Mouse (Mus musculus): ENCODE data around the gene Ptpra. TPM values are rescaled to one million over a fixed set of nuclear protein-coding genes. Genes with fewer than 3 reads are reported as not detected.

The Ptpra gene
- polyA plus RNA-seq, 1 experiment = not detected

- TF ChIP-seq CTCF (IDR thresholded peaks at IDR 0.05; ENCODE audit: insufficient read depth, low read depth, low read length) = no peak
- TF ChIP-seq POLR2A (IDR thresholded peaks at IDR 0.05; ENCODE audit: insufficient read depth, low read depth, low read length) = no peak
- 98% methylated on average over 1 of the region's 1 CpGs for WGBS
- no peak overlapping the region for H3K27ac ChIP-seq (ENCODE audit: insufficient read depth, low read depth, low read length)
- no peak overlapping the region for H3K4me3 ChIP-seq (ENCODE audit: insufficient read depth, low read depth, low read length)
- peaks cover 2% of the 10 kb centered on the region; the same call in 1 of the 2 replicates for H3K4me1 ChIP-seq (ENCODE audit: control insufficient read depth, insufficient read depth, low read length)
These were observed 13.3 kb upstream of the Ptpra start for GRCm38 (mm10) chr2:130436769-130437168.

- no peak for TF ChIP-seq POLR2A (IDR thresholded peaks at IDR 0.05; ENCODE audit: insufficient read depth, low read depth, low read length)
- TF ChIP-seq CTCF (IDR thresholded peaks at IDR 0.05; ENCODE audit: insufficient read depth, low read depth, low read length) = no peak
- H3K4me3 ChIP-seq (ENCODE audit: insufficient read depth, low read depth, low read length) = no peak overlapping the region
- H3K27ac ChIP-seq (ENCODE audit: insufficient read depth, low read depth, low read length) = no peak overlapping the region
- H3K4me1 ChIP-seq (ENCODE audit: control insufficient read depth, insufficient read depth, low read length) = no peaks in the 10 kb centered on the region
- 81% methylated on average over 3 of the region's 3 CpGs for WGBS
These were observed 11.2 kb upstream of the Ptpra start for GRCm38 (mm10) chr2:130438861-130439260.

GRCm38 (mm10) chr2:130439840-130440480 is 10.1 kb upstream of the Ptpra start:
- H3K4me3 ChIP-seq (ENCODE audit: insufficient read depth, low read depth, low read length) = no peak overlapping the region
- WGBS = 92% methylated on average over 4 of the region's 4 CpGs
- TF ChIP-seq POLR2A (IDR thresholded peaks at IDR 0.05; ENCODE audit: insufficient read depth, low read depth, low read length) (no peak), CTCF (IDR thresholded peaks at IDR 0.05; ENCODE audit: insufficient read depth, low read depth, low read length) (no peak)

GRCm38 (mm10) chr2:130442162-130442561 is 7.9 kb upstream of the Ptpra start:
- Histone ChIP-seq H3K4me3 (ENCODE audit: insufficient read depth, low read depth, low read length) (no peak overlapping the region), H3K27ac (ENCODE audit: insufficient read depth, low read depth, low read length) (no peak overlapping the region), H3K4me1 (ENCODE audit: control insufficient read depth, insufficient read depth, low read length) (no peaks in the 10 kb centered on the region)
- TF ChIP-seq CTCF (IDR thresholded peaks at IDR 0.05; ENCODE audit: insufficient read depth, low read depth, low read length) (no peak), POLR2A (IDR thresholded peaks at IDR 0.05; ENCODE audit: insufficient read depth, low read depth, low read length) (no peak)
- WGBS = 81% methylated on average over 10 of the region's 10 CpGs

More at GRCm38 (mm10) chr2:130439840-130440480, 10.1 kb upstream of the Ptpra start:
- Histone ChIP-seq H3K4me1 (ENCODE audit: control insufficient read depth, insufficient read depth, low read length) (no peaks in the 10 kb centered on the region), H3K27ac (ENCODE audit: insufficient read depth, low read depth, low read length) (no peak overlapping the region)

GRCm38 (mm10) chr2:130448449-130448848 is 1.6 kb upstream of the Ptpra start:
- Histone ChIP-seq H3K4me1 (ENCODE audit: control insufficient read depth, insufficient read depth, low read length) (peaks cover 10% of the 10 kb centered on the region), H3K4me3 (ENCODE audit: insufficient read depth, low read depth, low read length) (no peak overlapping the region), H3K27ac (ENCODE audit: insufficient read depth, low read depth, low read length) (no peak overlapping the region)
- no peak for TF ChIP-seq CTCF (IDR thresholded peaks at IDR 0.05; ENCODE audit: insufficient read depth, low read depth, low read length)
- TF ChIP-seq POLR2A (IDR thresholded peaks at IDR 0.05; ENCODE audit: insufficient read depth, low read depth, low read length) = no peak

GRCm38 (mm10) chr2:130449021-130449793 is 871 bp upstream of the Ptpra start:
- peaks cover 12% of the 10 kb centered on the region for H3K4me1 ChIP-seq (ENCODE audit: control insufficient read depth, insufficient read depth, low read length)
- WGBS = 10% methylated on average over 17 of the region's 17 CpGs
- H3K27ac ChIP-seq (ENCODE audit: insufficient read depth, low read depth, low read length) = no peak overlapping the region
- TF ChIP-seq CTCF (IDR thresholded peaks at IDR 0.05; ENCODE audit: insufficient read depth, low read depth, low read length) (no peak), POLR2A (IDR thresholded peaks at IDR 0.05; ENCODE audit: insufficient read depth, low read depth, low read length) (no peak)
- H3K4me3 ChIP-seq (ENCODE audit: insufficient read depth, low read depth, low read length) = peak overlapping the region; percentile 77

- H3K27ac ChIP-seq (ENCODE audit: insufficient read depth, low read depth, low read length) = peak overlapping the region; percentile 86
- WGBS = under 1% methylated on average over 47 of the region's 47 CpGs
- TF ChIP-seq CTCF (IDR thresholded peaks at IDR 0.05; ENCODE audit: insufficient read depth, low read depth, low read length) (no peak), POLR2A (IDR thresholded peaks at IDR 0.05; ENCODE audit: insufficient read depth, low read depth, low read length) (no peak)
These were observed 337 bp downstream of the Ptpra start for GRCm38 (mm10) chr2:130450434-130450796.

GRCm38 (mm10) chr2:130451086-130451726 is 1.1 kb downstream of the Ptpra start:
- H3K27ac ChIP-seq (ENCODE audit: insufficient read depth, low read depth, low read length) = no peak overlapping the region
- H3K4me3 ChIP-seq (ENCODE audit: insufficient read depth, low read depth, low read length) = peak overlapping the region; percentile 35
- TF ChIP-seq CTCF (IDR thresholded peaks at IDR 0.05; ENCODE audit: insufficient read depth, low read depth, low read length) (no peak), POLR2A (IDR thresholded peaks at IDR 0.05; ENCODE audit: insufficient read depth, low read depth, low read length) (no peak)
- peaks cover 19% of the 10 kb centered on the region for H3K4me1 ChIP-seq (ENCODE audit: control insufficient read depth, insufficient read depth, low read length)
- 13% methylated on average over 14 of the region's 14 CpGs for WGBS

More at GRCm38 (mm10) chr2:130450434-130450796, 337 bp downstream of the Ptpra start:
- H3K4me1 ChIP-seq (ENCODE audit: control insufficient read depth, insufficient read depth, low read length) = peaks cover 17% of the 10 kb centered on the region
- peak overlapping the region; percentile 77 for H3K4me3 ChIP-seq (ENCODE audit: insufficient read depth, low read depth, low read length)

GRCm38 (mm10) chr2:130451727-130452090 is 1.6 kb downstream of the Ptpra start:
- WGBS = 15% methylated on average over 3 of the region's 3 CpGs

More at GRCm38 (mm10) chr2:130451727-130452090, 1.6 kb downstream of the Ptpra start:
- no peak overlapping the region for H3K27ac ChIP-seq (ENCODE audit: insufficient read depth, low read depth, low read length)
- H3K4me3 ChIP-seq (ENCODE audit: insufficient read depth, low read depth, low read length) = peak overlapping the region; percentile 35
- H3K4me1 ChIP-seq (ENCODE audit: control insufficient read depth, insufficient read depth, low read length) = peaks cover 22% of the 10 kb centered on the region
- no peak for TF ChIP-seq POLR2A (IDR thresholded peaks at IDR 0.05; ENCODE audit: insufficient read depth, low read depth, low read length)
